Mouse (Mus musculus) cerebellum, postnatal 25 days (tissue): Measurements from ENCODE around the gene Tln2.

ENCODE experiments used
- DNase-seq, 2 experiments: peaks; one replicate each; pipeline ENCODE4 v3.0.0; 2021; ENCODE audit warnings: mixed read lengths in 2 of 2

Gene Tln2

DNA sequence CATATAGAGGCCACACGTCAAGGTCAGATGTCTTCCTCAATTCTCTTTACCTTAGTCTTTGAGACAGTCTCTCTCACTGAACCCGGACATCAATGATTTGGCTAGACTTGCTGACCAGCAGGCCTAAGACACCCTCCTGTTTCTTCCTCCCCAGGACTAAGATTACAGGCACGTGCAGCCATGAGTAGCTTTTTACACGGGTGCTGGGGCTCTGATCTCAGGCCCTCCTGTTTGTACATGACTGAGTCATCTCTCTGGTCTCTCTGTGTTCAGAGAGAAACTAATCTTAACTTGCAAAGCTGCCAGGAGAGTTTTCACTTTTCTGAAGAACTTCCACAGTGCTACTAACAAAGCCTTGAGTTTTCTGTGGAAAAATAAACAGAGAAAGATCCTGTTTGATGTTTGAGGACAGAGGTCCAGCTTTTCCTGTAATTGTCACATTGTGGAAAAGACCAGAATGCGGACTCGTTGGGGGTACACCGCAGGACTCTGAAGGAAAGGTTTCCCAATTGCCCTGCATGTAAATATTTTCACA lies 289.4 kb downstream of the Tln2 start:
- DNase-seq = no peak

DNA sequence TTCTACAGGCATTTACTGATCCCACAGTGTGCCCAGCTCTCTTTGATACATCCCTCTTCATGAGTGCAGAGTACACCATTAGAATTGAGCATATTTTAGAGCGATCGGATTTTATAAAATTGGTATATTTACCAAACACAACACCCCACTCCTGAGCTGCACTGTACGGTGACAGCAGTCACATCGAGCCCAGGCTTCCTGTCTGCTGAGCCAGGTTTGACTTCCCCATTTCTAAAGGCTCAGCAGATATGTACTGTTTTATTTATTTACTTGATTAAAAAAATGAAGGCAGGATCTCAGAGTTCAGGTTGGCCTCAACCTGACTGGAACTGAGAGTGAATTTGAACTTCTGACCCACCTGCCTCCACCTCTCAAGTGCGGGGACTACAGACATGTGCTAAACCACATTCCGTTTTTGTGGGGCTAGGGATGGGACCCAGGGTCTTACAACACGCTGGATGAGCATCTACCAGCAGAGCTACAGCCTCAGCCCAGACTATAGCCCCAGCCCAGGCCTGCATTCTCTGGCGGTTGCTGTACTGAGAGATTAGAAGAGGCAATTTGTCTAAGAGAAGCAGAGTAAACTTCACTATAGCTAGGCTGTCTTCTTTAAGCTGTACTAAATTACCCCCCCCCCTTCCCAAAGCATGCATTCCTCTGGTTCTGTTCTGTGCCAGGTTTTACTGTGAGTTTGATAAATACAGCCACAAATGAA lies 292.1 kb downstream of the Tln2 start:
- DNase-seq = no peak

DNA sequence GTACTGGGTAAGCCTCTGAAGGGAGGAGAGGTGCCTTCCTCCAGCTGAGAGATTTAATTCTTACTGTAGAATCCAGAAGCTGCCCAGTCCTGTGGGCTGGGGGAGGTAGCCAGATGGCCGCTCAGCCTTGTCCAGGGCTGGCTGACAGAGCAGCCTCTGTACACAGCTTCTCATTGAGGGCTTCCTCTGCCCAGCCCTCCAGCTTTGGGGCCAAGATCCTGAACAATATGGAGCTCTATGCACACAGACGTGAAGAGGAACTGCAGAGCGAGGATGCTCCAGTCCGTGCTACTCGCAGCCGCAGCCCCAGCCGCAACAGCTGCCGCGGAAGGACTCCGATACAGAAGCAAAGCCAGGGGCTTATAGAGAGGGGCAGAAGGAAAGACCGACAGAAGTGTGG lies 294.0 kb downstream of the Tln2 start:
- DNase-seq = no peak

DNA sequence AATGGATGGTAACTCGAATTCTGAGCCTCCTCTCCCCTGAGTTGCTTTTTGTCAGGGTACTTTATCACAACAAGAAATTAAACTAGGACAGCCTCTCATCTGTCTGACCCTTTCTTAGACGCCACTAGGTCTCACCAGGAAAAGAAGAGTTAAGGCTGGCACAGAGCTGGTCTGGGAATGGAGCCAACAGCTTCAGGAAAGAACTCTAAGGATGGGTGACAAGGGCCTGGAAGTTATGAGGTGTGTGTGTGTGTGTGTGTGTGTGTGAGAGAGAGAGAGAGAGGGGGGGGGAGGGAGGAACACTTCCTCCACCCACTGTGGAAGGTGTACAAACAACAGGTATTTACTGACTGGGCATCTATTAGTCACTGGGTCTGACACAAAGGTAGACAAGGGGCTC lies 294.6 kb downstream of the Tln2 start:
- DNase-seq = no peak

DNA sequence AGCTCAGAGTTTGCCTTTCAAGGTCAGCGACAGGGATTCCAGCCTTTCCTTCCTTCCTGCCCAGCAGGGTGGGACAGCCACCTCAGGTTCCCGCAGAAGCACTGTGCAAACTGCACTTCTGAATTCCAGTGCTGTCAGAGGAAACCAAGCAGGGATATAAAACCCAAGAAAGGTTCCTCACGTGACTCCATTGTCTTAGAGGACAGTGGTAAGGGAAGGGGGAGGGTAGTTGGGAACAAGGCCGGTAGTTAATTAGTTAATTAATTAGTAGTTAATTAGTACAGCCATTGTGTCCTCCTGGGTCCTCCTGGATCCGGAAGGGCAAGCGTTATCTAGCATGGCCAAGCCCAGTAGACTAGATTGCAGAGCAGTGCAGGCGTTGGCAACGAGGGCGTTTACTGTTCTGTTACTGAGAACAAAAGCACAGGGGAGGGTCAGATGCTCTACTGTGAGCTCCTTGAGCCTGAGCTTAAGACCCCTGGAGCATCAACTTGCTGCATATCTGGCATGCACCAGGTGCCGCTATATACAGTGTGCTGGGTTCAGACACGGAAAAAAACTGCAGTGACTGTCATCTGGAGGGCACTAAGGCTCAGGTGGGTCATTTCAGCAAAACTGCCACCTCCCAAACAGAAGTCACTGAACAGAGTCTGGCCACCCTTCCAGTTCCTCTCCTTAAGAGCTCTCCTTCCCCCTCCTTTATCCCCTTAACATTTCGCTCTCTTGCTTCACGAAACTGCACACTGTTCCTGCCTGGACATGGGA lies 298.5 kb downstream of the Tln2 start:
- DNase-seq = no peak

DNA sequence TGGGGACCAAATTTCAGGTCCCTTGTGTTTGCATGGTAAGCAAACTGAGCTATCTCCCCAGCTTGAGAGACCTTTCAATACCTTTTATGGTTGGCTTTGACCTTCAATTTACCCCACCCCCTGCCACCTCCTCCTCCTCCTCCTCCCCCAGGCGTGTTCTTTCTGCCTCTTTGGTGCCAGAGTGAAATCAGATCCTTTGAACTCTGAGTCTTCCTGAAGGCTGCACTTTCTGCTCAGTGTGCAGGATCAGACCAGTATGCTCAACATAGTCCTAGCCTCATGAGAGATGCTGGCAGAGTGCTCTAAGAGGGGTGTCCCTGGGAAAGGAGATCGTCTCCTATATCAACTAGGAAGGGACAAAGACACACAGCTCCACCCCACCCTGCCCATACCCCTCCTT lies 309.4 kb downstream of the Tln2 start:
- no peak for DNase-seq

DNA sequence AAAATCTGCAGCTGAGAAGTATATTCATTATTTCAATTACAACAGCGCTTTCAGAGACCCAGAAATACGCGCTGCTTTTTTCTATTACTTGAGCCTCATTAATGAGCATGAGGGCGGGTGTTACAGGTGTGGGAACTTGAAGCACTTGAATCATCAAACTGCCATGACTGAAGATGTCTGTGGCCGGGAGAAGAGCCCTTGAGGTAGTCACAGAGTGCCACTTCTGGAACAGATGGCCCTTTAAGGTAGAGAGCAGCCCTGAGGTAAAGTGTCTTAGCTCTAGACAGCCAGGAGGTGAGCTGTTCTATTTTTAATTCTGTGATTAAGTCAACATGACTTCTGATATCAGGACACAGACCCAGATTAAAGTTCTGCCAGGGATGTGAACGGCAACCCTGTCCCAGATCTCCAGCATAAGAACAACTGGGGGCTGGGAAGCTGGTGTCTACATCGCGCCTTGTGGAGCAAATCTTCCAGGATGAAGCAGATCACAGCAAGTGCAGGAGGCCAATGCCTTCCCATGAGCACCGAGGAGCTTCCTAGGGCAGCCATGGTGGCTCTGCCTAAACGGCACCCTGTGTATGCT lies 312.0 kb downstream of the Tln2 start:
- DNase-seq = no peak

DNA sequence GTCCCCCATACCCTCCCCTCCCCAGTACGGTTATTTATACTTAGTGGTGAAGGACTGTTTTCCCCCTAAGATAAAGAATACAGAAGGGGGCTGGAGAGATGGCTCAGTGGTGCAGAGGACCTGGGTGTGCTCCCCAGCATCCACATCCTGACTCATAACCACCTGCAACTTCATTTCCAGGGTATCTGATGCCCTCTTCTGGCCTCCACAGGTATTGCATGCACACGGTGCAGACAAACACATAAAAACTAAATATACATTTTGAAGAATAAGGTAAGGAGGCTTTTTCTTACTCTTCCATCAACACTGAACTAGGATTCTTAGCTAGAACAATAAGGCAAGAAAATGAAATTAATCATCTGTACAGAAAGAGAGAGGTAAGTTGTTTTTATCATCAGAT lies 314.2 kb downstream of the Tln2 start:
- DNase-seq = no peak

DNA sequence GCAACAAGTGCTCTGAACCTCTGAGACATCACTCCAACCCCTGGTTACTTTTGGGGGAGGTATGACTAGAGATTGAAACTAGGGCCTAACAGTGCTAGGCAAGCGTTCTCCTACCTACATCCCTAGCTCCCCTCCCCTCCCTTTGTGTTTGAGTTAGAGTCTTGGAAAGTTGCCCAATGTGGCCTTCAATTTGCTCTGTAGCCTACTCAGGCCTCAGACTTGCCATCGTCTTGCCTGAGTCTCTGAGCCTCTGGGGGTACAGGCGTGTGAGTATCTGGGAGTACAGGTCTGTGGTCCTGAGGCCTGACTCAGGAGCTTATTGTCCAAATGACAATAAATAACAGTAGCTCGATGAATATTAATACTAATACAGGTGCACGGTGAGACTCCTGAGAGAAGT lies 317.8 kb downstream of the Tln2 start:
- no peak for DNase-seq

DNA sequence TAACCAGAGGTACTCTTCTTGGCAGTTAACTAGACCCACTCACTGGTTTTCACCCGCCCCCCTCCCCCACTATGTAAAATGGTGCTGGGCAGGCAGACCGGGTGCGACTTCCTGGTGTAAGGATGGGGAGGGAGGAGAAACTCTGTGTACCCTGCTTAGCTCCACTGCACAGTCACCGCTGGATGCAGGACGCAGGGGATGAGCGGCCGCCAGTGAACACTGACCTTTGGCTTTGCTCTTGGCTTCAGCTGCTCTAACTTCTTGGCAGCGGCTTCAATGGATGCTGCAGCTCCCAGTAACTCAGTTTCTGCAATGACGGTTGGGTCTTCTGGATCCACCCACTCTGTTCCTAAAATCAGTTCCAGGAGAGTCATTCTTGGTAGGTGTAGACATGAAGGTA lies 319.0 kb downstream of the Tln2 start:
- no peak for DNase-seq

DNA sequence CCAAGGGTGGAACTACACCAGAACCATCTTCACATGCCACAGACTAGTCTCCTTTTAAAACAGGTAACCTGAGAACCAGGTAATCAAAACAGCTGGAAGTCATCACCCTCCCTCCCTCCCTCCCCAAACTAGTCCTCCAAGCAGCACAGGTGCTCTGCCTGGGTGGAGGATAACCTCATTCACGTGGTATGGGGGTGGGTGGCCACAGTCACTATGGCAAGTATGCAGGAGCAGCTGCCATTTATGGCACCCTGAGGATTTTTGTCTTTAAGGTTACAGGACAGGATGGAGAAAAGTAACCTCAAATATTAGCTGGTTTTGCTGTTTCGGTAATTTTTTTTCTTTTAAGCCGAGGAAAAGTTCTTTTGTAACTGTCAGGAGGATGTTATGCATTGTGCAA lies 322.5 kb downstream of the Tln2 start:
- DNase-seq = no peak

DNA sequence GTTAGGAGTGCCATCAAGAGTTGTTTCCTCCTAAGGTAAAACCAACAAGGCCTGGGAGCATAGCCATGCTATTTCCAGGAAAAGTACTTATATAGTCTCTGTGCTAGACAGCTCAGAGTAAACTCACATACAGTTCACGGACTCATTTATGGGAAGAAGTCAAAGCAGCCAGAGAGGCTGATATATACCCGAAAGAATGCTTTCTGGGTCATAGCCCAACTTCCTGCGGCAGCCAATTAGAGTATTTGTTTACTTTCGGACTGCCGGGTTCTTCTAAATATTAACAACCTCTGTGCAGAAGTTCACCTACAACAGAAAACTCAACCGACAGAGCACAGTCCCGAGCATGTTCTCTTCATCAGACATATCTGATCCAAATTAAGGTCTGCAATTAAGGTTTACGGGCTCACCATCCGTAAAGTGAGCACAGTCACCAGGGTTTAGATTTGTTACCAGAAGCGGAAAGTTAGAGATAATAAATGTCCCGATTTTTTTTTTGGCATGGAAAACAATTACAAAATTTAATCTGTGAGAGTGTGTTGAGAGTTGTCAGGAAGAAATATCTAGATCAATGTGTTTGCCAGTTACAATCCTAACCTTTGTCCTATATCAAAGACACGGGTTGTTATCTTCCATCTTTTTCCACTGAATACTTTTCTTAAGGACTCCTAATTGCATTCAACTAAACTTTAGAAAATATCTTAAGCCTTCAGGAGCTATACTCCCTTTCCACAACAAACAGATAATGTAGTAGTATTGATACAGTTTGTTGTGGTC lies 323.9 kb downstream of the Tln2 start:
- no peak for DNase-seq

DNA sequence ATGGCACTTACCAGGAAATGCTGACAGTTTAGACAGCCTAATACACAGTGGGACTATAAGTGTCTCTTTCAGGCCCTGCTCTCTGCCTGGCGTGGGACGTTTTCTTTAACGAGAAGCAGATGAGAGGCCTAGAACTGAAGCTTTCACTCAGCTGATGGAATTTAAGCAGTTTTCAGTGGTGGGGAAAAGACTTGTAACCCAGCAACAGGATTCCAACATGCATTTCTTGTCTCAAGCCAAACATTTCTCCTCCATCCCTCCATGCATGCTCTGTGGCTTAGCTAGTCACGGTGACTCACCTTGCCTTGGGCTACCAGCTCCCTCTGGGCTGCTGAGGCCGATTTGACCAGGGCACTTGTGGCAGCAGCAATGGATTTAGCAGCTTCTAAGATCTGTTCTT lies 330.5 kb downstream of the Tln2 start:
- DNase-seq = no peak

DNA sequence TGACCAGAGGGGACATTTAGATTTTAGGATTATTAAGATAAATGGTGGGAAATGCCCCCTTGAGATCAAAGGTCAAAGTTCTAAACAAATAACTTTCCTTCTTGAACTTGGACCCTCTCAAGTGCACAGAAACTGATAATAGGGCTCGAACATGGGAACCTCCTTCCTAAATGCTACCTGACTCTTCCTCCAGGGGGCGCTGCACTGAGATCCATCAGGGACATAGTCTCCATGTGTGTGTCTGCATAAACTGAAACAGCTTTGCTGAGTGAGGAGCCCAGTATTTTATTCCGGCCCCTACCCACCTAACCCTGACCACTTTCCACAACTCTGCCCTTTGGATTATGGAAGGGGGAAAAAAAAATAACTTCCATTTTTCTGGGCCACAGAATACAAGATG lies 339.1 kb downstream of the Tln2 start:
- DNase-seq = peak in 1 of 2 experiments; percentile 19

DNA sequence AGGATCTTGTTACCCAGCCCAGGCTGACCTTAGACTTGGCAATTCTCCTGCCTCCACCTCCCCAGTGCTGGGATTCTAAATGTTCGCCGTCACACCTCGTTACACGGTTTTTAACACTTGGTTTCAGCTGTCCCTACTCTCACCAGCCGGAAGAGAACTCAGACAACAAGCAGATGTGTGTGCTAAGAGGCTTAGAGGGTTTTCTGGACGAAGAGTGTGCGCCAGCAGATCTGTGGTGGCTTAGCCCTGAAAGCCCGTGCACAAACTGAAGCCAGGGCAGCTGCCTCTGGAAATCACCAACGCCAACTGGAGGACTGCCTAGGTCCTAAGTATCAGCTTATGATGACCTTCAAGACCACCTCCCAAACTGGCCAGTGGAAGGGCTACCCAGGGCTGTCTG lies 341.5 kb downstream of the Tln2 start:
- no peak for DNase-seq

DNA sequence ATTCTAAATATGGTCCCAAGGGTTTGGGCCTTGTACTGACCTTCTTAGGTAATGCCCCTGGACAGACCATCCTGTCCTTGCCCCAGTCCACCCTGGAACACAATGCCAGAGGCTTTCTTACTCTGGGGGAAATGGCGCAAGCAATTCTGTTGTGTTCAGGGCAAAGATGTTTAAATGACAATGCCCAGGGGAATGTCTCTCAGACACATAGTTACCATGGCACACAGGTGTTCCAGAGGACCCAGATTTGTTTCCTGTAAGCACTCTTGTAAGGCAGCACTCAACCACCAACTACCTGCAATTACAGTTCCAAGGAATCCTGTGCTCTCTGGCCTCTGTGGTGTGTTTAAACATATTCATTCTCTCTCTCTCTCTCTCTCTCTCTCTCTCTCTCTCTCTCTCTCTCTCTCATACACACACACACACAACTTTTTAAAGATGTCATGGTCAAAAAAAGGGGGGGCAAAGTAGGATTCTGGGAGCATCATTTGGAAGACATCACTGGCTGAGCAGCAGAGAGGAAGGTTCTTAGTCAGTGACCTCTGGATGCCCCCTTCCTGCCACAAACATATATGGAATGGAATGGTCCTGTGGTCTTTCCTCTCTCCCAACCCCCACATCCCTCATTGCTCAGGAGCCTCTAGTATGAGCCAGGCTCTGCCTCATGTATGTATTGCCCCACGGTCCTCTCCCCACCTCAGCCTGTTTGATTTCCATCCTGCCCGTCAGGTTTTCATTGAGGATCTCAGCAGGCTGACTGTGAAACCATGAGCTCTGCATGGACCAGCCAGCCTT lies 345.1 kb downstream of the Tln2 start:
- DNase-seq = no peak

DNA sequence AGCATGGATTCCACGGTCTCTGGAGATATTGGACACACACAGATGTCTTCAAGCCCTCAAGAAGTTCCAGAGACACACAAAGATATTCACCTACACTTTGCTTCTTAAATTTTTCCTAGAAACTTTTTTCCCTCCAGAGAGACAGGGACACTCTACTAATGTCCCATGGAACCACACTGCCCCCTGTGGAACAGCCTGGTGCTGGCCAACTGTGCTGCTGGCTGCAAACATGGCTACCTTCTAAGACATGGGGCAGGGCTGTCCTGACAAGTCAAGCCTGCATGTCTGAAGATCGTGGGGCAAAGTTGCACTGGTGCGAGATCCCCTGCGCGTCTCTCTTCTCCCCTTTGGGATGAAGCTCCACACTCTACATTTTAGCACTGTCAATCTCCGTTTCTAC lies 346.2 kb downstream of the Tln2 start:
- DNase-seq = peak; percentile 42 to 68

DNA sequence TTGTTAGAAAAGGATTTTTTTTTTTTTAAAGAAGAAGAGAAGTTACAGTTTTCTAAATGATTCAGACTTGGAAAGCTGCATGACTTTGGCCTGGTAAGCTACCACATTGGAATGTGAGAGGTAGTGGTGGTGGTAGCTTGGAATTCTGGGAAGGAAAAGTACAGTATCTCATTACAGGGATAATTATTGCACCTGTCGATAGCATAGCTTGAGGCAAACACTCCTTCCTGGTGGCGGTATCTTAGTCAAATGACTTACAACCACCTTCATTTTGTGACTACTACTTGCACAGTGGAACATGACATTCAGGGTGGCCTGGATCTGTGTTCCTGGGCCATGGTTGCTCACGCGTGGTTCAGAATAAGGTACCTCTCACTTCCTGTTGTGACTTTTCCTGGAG lies 348.3 kb downstream of the Tln2 start:
- DNase-seq = no peak

DNA sequence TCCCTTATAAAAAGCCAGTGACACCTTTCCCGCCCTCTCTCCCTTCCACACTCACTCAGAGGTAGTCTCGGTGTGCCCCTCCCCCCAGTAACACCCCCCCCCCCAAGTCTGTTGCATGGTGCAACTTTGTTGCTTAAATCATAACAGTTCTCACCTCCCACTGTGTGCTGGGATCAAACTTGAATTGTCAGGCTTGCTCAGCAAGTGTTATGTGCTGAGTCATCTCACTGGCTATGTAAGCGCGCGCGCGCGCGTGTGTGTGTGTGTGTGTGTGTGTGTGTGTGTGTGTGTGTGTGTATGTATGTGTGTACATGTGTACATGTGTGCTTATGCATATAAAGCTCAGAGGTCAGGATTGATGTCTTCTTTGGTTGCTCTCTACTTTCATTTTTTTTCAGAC lies 350.1 kb downstream of the Tln2 start:
- no peak for DNase-seq

DNA sequence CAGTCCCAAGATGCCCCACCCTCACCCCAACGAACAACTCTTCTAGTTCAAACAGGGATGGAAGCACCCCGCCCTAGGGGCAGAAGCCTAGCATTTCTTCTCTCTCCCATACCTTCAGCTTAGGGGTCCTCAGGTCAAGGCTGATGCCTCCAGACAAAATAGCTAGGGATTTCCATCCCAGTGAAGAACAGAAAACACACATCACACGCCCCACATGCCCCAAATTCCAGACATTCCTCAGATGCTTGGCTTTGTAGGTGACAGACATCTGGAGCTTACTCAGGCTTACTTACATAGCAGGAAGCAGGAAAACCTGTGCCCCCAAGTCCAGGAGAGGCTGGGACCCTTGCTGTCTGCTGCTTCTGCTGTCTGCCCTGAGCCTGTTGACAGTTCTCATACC lies 351.1 kb downstream of the Tln2 start:
- DNase-seq = no peak

DNA sequence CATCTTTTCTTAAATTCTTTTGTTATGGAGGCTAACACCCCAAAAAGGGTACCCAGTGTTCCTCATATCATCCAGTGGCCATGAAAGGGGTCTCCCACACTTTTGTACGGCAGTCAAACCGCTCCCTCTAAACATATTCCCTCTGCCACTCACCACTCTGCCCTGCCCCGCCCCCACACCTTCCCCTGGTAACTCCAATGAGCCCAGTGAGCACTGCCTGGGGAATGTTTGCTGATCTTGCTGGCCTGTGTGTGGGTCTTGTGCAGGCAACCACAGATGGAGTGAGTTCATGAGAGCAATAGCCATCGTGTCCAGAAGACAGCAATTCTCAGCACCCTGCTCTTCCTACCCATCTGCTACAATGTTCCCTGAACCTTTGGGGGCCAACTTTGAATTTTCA lies 354.3 kb downstream of the Tln2 start:
- DNase-seq = no peak

DNA sequence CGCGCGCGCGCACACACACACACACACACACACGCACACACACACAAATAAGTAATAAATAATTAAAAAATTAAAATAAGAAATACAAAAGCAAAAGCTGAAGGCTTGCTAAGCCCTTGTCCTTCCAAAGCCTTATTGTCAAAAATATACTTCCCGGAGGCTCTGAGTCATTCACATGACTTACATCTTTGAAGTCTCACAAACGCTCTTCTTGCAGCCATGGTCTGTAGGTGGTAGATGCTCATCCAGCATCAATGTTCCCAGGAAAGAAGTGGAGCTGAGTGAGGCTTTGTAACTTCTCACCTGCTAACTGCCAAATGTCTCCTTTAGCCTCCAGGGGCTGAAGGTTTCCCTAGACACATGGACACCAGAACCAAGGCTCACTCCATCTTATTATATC lies 362.9 kb downstream of the Tln2 start:
- DNase-seq = no peak
